Mouse (Mus musculus): ENCODE data around the gene Olfr49. TPM values are rescaled to one million over a fixed set of nuclear protein-coding genes. Genes with fewer than 3 reads are reported as not detected.

Gene Olfr49
- polyA plus RNA-seq, 1 experiment, result not detected

DNA sequence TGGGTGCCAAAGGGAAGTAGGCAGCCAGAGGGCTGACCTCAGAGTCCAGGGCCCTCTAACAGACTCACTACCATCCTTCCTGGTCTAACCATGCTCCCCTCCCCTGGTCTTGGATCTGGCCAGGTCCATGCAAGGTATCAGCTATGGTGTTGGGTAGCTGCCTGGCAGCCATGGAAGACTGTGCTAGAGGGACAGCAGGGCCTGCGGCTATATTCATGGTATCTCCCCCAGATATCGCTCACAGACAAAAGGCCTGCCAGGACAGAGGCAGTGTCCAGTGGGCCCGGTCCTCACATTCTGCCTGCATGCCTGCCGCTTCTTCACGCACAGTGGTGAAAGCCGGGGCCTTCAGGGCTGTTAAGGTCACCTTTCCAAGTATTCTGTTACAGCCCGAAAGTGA is 20.5 kb downstream of the Olfr49 start:
- no peak for TF ChIP-seq POLR2A (IDR thresholded peaks at IDR 0.05; ENCODE audit: low read depth, low read length)
- no peak for TF ChIP-seq CTCF (IDR thresholded peaks at IDR 0.05; ENCODE audit: borderline replicate concordance, insufficient read depth, low read length)
- Histone ChIP-seq H3K4me1 (ENCODE audit: control insufficient read depth, insufficient read depth, low read length) (peaks cover 8% of the 10 kb centered on the region), H3K4me3 (ENCODE audit: insufficient read depth, low read length) (no peak overlapping the region), H3K27ac (ENCODE audit: insufficient read depth, low read length) (no peak overlapping the region)

DNA sequence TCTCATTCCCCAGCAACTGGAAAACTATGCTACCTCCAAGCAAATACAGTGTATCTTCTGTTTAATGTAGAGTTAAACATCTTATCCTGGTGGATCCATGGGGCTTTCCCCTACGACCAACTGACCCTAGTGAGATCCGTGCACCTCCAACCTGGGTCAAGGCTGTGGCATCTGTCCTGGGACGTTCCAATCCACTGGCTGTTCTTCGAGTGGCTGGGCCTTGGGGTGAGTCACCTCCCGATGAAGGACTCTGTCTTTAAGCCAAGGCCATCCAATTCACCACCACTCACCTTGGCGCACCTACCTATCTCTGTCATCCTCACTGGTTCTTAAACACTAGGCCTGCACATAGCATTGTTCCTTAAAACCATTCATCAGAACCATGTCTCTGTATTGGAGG is 21.6 kb downstream of the Olfr49 start:
- H3K27ac ChIP-seq (ENCODE audit: insufficient read depth, low read length), result no peak overlapping the region
- TF ChIP-seq CTCF (IDR thresholded peaks at IDR 0.05; ENCODE audit: borderline replicate concordance, insufficient read depth, low read length) (no peak), POLR2A (IDR thresholded peaks at IDR 0.05; ENCODE audit: low read depth, low read length) (no peak)

DNA sequence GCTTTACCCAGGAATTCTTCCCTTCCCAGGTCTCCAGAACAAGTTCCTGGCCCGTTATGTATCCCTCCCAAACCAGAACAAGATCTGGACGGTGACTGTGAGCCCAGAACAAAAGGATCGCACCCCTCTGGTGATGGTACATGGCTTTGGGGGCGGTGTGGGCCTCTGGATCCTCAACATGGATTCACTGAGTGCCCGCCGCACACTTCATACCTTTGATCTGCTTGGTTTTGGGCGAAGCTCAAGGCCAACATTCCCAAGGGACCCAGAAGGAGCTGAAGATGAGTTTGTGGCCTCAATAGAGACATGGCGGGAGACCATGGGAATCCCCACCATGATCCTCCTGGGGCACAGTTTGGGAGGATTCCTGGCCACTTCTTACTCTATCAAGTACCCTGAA is 22.1 kb downstream of the Olfr49 start:
- peaks cover 8% of the 10 kb centered on the region for H3K4me1 ChIP-seq (ENCODE audit: control insufficient read depth, insufficient read depth, low read length)
- no peak overlapping the region for H3K4me3 ChIP-seq (ENCODE audit: insufficient read depth, low read length)
- no peak overlapping the region for H3K27ac ChIP-seq (ENCODE audit: insufficient read depth, low read length)
- TF ChIP-seq CTCF (IDR thresholded peaks at IDR 0.05; ENCODE audit: borderline replicate concordance, insufficient read depth, low read length) (no peak), POLR2A (IDR thresholded peaks at IDR 0.05; ENCODE audit: low read depth, low read length) (no peak)

More for the DNA sequence above, 21.6 kb downstream of the Olfr49 start:
- Histone ChIP-seq H3K4me3 (ENCODE audit: insufficient read depth, low read length) (no peak overlapping the region), H3K4me1 (ENCODE audit: control insufficient read depth, insufficient read depth, low read length) (peaks cover 8% of the 10 kb centered on the region)

DNA sequence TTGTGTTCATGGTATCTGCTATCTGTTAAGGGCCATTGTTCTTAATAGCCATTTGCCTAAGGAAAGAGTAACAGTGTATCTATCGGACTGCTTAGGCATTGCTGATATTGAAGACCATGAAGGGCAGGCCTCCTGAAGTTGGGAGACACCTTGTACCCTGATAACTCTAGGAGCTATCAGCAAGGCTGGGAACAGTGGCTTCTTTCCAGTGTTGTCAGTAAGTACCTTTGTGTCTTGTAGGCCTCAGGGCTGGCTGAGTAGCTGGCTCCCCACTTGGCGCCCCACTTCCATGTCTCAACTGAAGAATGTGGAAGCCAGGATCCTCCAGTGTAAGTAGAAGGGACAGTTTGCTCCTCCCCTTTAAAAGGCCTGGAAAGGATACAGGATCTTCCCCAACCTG is 23.4 kb downstream of the Olfr49 start:
- Histone ChIP-seq H3K4me1 (ENCODE audit: control insufficient read depth, insufficient read depth, low read length) (peaks cover 8% of the 10 kb centered on the region), H3K4me3 (ENCODE audit: insufficient read depth, low read length) (no peak overlapping the region), H3K27ac (ENCODE audit: insufficient read depth, low read length) (no peak overlapping the region)
- TF ChIP-seq CTCF (IDR thresholded peaks at IDR 0.05; ENCODE audit: borderline replicate concordance, insufficient read depth, low read length), result no peak

DNA sequence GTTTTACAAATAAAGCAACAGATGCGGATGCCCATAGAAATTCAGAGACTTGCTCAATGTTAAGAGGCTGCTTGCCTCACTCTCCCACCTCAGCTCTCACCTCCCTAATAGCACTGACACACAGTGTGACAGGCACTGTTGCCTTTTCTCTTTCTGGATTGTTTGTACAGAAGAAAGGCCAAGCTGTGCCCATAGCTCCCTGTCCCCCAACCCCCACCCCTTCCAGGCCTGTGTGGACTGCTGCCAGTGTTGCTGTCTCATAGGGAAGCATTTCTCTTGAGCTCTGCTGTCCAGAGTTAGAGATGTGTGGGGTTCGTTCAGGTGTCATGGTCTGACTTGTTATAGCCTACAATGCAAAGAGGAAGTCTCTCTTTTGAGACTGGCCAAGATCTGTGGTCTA is 24.5 kb downstream of the Olfr49 start:
- TF ChIP-seq CTCF (IDR thresholded peaks at IDR 0.05; ENCODE audit: borderline replicate concordance, insufficient read depth, low read length), result no peak
- no peak for TF ChIP-seq POLR2A (IDR thresholded peaks at IDR 0.05; ENCODE audit: low read depth, low read length)
- Histone ChIP-seq H3K4me1 (ENCODE audit: control insufficient read depth, insufficient read depth, low read length) (peaks cover 8% of the 10 kb centered on the region), H3K4me3 (ENCODE audit: insufficient read depth, low read length) (peak overlapping the region; percentile 91), H3K27ac (ENCODE audit: insufficient read depth, low read length) (peak overlapping the region; percentile 60)

DNA sequence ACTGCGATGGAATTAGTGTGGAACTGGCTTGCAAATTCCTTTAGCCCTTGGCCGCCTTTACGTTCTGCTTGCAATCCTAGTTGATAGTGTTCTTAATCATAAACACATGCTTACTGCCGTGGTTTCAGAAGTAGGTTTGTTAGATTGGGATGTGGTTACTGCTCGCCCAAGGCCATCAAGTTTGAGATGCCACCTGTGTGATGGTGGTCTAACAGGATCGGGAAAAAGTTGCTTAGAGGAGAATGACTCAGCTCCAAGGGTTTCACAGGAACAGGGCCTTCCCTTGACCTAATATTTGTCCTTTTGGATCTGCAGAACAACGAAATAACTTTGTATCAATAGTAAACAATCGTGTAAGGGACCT is 25.0 kb downstream of the Olfr49 start:
- TF ChIP-seq POLR2A (IDR thresholded peaks at IDR 0.05; ENCODE audit: low read depth, low read length), result no peak
- Histone ChIP-seq H3K4me1 (ENCODE audit: control insufficient read depth, insufficient read depth, low read length) (peaks cover 8% of the 10 kb centered on the region), H3K4me3 (ENCODE audit: insufficient read depth, low read length) (peak overlapping the region; percentile 91), H3K27ac (ENCODE audit: insufficient read depth, low read length) (peak overlapping the region; percentile 60)

DNA sequence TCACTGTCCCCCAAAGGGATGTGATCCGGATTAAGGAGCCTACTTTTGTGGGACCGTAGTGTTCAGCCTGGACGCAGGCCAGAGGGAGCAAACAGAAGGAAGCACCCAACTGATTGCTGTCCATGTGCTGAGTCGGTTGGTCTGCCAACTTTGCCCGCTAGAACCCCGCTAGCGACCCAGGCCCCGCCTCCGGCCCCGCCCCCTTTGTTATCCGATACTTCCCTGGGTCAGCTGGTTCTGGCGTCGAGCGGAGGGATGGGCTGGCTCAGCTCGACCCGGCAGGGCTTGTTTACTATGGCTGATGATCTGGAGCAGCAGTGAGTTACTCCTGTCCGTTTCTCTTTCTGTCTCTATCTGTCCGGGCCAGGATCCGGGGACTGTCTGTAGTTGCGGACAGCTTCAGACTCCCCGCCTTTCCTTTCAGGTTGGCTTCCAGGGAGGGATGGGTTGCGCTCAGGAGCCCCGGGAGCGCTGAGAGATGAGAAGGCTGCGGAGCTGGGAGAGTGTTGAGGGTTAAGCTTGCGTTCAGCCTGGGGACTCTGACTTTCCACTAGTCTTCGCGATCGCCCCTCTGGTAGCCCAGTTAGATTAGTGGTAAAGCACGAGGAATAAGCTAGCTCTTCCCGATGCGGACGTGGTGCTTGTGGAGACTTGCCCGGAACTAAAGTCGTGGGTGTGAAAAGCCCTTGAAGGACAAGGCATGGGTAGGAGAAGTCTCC is 25.6 kb downstream of the Olfr49 start:
- TF ChIP-seq CTCF (IDR thresholded peaks at IDR 0.05; ENCODE audit: borderline replicate concordance, insufficient read depth, low read length) (no peak), POLR2A (IDR thresholded peaks at IDR 0.05; ENCODE audit: low read depth, low read length) (peak; percentile 92)
- peak overlapping the region; percentile 91 for H3K4me3 ChIP-seq (ENCODE audit: insufficient read depth, low read length)
- peaks cover 8% of the 10 kb centered on the region for H3K4me1 ChIP-seq (ENCODE audit: control insufficient read depth, insufficient read depth, low read length)
- peak overlapping the region; percentile 60 for H3K27ac ChIP-seq (ENCODE audit: insufficient read depth, low read length)

DNA sequence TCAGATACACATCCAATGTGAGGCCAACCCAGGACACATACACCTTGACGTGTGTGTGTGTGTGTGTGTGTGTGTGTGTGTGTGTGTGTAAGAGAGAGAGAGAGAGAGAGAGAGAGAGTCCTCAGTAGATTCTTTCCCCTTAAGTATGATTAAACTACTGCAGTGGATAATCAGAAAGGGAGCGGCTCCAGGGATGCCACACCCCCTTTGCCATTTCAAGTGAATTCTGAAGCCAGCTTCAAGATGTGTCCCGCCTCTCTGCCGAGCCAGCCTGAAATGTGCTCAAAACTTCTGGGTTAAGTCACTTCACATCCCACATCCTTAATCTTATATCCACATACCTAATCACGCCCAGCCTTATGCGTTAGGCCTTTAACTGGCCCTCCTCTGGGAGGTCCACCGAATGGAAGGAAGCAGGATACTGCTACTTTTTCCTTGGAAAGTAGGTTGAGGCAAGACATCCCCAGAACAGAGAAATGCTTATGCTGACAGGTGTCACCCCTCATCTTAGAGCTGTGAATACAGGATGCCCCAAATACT is 26.5 kb downstream of the Olfr49 start:
- peaks cover 8% of the 10 kb centered on the region for H3K4me1 ChIP-seq (ENCODE audit: control insufficient read depth, insufficient read depth, low read length)
- H3K4me3 ChIP-seq (ENCODE audit: insufficient read depth, low read length), result no peak overlapping the region
- TF ChIP-seq CTCF (IDR thresholded peaks at IDR 0.05; ENCODE audit: borderline replicate concordance, insufficient read depth, low read length) (no peak), POLR2A (IDR thresholded peaks at IDR 0.05; ENCODE audit: low read depth, low read length) (no peak)
- no peak overlapping the region for H3K27ac ChIP-seq (ENCODE audit: insufficient read depth, low read length)

DNA sequence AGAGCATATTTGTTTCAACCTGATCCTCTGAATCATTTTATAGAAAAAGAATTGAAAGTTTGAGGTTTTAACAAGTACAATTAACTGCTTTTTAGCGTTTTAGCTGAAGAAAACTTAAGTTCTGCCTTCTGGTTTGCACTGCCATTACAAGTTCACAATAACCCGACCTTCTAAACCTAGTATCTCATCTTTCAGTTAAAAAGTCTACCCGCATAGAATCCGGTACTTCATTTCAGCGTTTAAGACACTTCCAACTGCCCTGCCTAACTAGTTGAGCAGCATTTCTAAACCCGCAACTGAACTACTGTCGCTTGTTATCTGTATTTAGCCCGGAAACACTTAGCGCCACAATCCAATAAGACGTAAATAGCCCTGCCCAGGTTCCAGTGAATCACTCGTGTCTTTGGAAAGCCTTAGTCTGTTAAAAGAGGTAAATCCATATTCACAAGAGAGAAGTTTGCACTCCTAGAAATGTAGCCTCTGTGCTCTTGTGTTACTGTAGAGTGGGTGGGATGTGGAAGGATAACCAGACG is 30.0 kb downstream of the Olfr49 start:
- Histone ChIP-seq H3K27ac (ENCODE audit: insufficient read depth, low read length) (no peak overlapping the region), H3K4me3 (ENCODE audit: insufficient read depth, low read length) (no peak overlapping the region), H3K4me1 (ENCODE audit: control insufficient read depth, insufficient read depth, low read length) (no peaks in the 10 kb centered on the region)
- TF ChIP-seq POLR2A (IDR thresholded peaks at IDR 0.05; ENCODE audit: low read depth, low read length), result no peak
- TF ChIP-seq CTCF (IDR thresholded peaks at IDR 0.05; ENCODE audit: borderline replicate concordance, insufficient read depth, low read length), result no peak

DNA sequence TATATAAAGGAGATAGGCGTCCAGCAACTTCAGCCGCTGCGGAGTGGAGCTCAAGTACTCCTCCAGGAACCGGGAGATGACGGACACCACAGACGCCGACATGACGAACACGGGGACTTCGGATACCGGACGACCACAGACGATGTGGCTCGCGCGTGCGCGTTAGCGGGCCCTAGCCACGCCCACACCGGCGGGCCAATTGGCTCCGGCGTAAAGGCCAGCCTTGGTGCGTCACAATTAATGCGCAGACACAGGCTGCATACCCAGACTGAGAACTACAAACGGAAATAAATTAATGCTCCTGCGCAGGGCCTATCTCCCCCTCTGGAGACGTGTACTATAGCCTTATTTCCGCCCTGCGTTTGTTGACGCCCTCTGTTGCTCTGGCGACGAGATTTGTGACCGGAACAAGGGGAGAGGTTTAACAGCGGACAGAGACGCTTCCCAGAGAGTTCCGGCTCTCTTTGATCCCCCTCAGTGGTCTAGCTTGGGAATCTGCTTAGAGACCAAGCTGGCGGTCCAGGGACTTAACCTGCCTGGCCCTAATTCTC is 30.9 kb downstream of the Olfr49 start, which contains the start of the genes Dad1 and Abhd4:
Gene Dad1, minus strand, starts transcription at position 364 of the 551 bp plus-strand sequence.
Gene Abhd4, plus strand, starts transcription at position 448 of the 551 bp plus-strand sequence.
- TF ChIP-seq POLR2A (IDR thresholded peaks at IDR 0.05; ENCODE audit: low read depth, low read length) (peak; percentile 99), CTCF (IDR thresholded peaks at IDR 0.05; ENCODE audit: borderline replicate concordance, insufficient read depth, low read length) (no peak)
- no peaks in the 10 kb centered on the region for H3K4me1 ChIP-seq (ENCODE audit: control insufficient read depth, insufficient read depth, low read length)
- H3K4me3 ChIP-seq (ENCODE audit: insufficient read depth, low read length), result peak within 1 kb of the TSS; percentile 68
- H3K27ac ChIP-seq (ENCODE audit: insufficient read depth, low read length), result peak within 1 kb of the TSS; percentile 35
